Mouse (Mus musculus) ES-E14 (cell line): Measurements from ENCODE around the gene Notch2. TPM values are rescaled to one million over a fixed set of nuclear protein-coding genes. Genes with fewer than 3 reads are reported as not detected.

ENCODE experiments used
- DNase-seq: peaks from one replicate; pipeline ENCODE4 v3.0.0-alpha.2; 2013; ENCODE audit warnings: low read depth, low spot score
- H3K27ac ChIP-seq: 2 replicates; pipeline ENCODE4 v1.5.1; 2012; ENCODE audit warnings: low read depth, mild to moderate bottlenecking, low read length, moderate library complexity, mixed read lengths; ENCODE audit not compliant: poor library complexity, insufficient read depth, severe bottlenecking
- H3K36me3 ChIP-seq: 2 replicates; pipeline ENCODE4 v1.6.1; 2012; ENCODE audit warnings: mild to moderate bottlenecking, low read length, moderate library complexity, mixed read lengths; ENCODE audit not compliant: control insufficient read depth, poor library complexity, insufficient read depth, severe bottlenecking
- H3K4me1 ChIP-seq, 2 experiments: fragments of 150-350 bp in 1 of 2; sonication (generic) in 1 of 2; 2 replicates each; pipeline ENCODE4 v1.6.1; 2012; ENCODE audit warnings: low read length in 2 of 2, mild to moderate bottlenecking in 1 of 2, mixed read lengths in 1 of 2; ENCODE audit not compliant: control insufficient read depth in 2 of 2, insufficient read depth in 2 of 2, poor library complexity in 1 of 2
- H3K4me3 ChIP-seq, 2 experiments: fragments of 150-350 bp in 1 of 2; sonication (generic) in 1 of 2; 2 replicates each; pipeline ENCODE4 v1.5.1; 2012; ENCODE audit warnings: low read length in 2 of 2, low read depth in 1 of 2, mild to moderate bottlenecking in 1 of 2, mixed read lengths in 1 of 2; ENCODE audit not compliant: insufficient read depth in 1 of 2, poor library complexity in 1 of 2, severe bottlenecking in 1 of 2
- H3K9ac ChIP-seq: 2 replicates; pipeline ENCODE4 v1.6.1; 2012; ENCODE audit warnings: low read depth, mild to moderate bottlenecking, low read length, mixed read lengths; ENCODE audit not compliant: poor library complexity, insufficient read depth, severe bottlenecking
- H3K9me3 ChIP-seq: fragments of 150-350 bp; sonication (generic); 2 replicates; pipeline ENCODE4 v1.6.1; 2012; ENCODE audit warnings: low read depth, mild to moderate bottlenecking, low read length; ENCODE audit not compliant: control insufficient read depth, insufficient read depth
- CHD2 ChIP-seq: IDR thresholded peaks from 2 replicates; pipeline ENCODE4 v1.6.1; 2014; ENCODE audit warnings: mild to moderate bottlenecking, low read depth, low read length, inconsistent platforms
- HCFC1 ChIP-seq: IDR thresholded peaks from 2 replicates; pipeline ENCODE4 v1.6.1; 2012; ENCODE audit warnings: low read length, inconsistent platforms, borderline replicate concordance; ENCODE audit not compliant: insufficient read depth
- MAFK ChIP-seq: IDR thresholded peaks from 2 replicates; pipeline ENCODE4 v1.6.1; 2014; ENCODE audit warnings: mild to moderate bottlenecking, low read depth, low read length, inconsistent platforms; ENCODE audit not compliant: insufficient read depth
- ZC3H11A ChIP-seq: IDR thresholded peaks from 2 replicates; pipeline ENCODE4 v1.6.1; 2012; ENCODE audit warnings: low read depth, mild to moderate bottlenecking, inconsistent platforms, low read length, borderline replicate concordance
- ZNF384 ChIP-seq: IDR thresholded peaks from 2 replicates; pipeline ENCODE4 v1.6.1; 2012; ENCODE audit warnings: low read depth, low read length, inconsistent platforms
- in situ Hi-C, 2 experiments: fragments of 600-800 bp; cut with MboI; formaldehyde crosslinking; loops; one replicate each; pipeline ENCODE4 v1.15.1; 2025; ENCODE audit warnings: low sequenced_read_pairs in 2 of 2, inconsistent platforms in 1 of 2; ENCODE audit not compliant: unreplicated experiment in 2 of 2
- total RNA-seq: library from RNA; depleted of rRNA; stranded (reverse); fragments of 300-350 nt; gene quantifications from 2 replicates; pipeline ENCODE4 v1.2.3, GENCODE M21; 2012

Gene Notch2
- total RNA-seq, 1 experiment, result 41.5 TPM

- no peak overlapping the region for H3K27ac ChIP-seq
- no peaks in the 10 kb centered on the region for H3K36me3 ChIP-seq
- H3K9ac ChIP-seq, result no peak overlapping the region
- no peaks in the 10 kb centered on the region for H3K4me1 ChIP-seq
- TF ChIP-seq MAFK, result no peak
- no peak for TF ChIP-seq ZNF384
- no peak for TF ChIP-seq HCFC1
- no peak for TF ChIP-seq ZC3H11A
- TF ChIP-seq CHD2, result no peak
- in situ Hi-C loops, result loop anchor here in 1 of 2 experiments (10.0 kb wide), 1 partner anchor 136 kb away; no protein-coding TSS in a partner anchor
- no peak overlapping the region for H3K4me3 ChIP-seq
- H3K9me3 ChIP-seq, result no peaks in the 10 kb centered on the region
- no peak for DNase-seq
Measured at GRCm38 (mm10) chr3:98178340-98178739, 165.0 kb downstream of the Notch2 start.

DNA sequence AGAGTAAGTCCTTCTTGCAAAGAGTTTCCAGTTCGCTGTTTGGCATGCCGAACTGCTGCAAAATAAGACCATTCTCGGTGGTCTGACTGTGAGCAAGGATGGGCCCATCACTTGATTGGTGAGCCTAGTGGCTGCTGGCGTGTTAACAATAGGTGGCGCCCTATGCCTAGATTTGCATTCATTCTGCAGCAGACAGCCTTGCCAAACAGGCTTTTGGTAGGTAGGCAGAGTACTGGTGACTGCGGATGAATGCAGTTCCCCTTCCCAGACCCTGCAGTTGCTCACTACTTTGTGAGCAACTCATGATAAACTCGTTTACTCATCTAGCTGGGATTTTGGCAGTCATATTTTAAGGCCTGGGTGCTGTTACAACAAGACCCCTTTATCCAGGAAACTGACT, 167.5 kb downstream of the Notch2 start:
- in situ Hi-C loops, result no loop called here

DNA sequence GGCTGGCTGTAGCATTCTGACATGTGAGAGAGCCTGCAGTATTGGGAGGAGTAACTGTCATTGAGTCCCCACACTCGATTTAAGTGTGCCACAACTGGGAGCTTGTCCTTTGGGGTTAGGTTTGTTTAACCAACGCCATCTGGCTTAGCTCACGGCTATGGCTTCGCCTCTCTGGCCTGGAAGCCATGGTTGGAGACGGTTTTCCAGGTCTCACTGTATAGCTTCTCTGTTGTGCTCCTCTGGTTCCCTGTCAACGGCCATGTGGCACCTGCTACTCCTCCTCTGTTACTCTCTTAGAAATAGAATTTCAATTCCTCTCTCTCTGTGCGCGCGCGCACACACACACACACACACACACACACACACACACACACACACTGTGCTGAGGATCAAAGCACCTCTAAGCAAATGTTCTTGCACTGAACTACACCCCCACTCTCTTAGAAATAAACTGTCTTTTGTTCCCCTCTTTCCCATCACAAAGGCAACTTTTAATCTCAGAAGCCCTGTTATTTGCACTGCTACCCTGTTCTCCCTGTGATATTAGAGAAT, 171.9 kb downstream of the Notch2 start:
- Histone ChIP-seq H3K4me1 (no peaks in the 10 kb centered on the region), H3K36me3 (no peaks in the 10 kb centered on the region), H3K9me3 (no peaks in the 10 kb centered on the region), H3K4me3 (no peak overlapping the region), H3K9ac (no peak overlapping the region), H3K27ac (no peak overlapping the region)
- DNase-seq, result no peak
- no peak for TF ChIP-seq MAFK
- no peak for TF ChIP-seq HCFC1
- no peak for TF ChIP-seq ZNF384
- no peak for TF ChIP-seq CHD2
- TF ChIP-seq ZC3H11A, result no peak
- in situ Hi-C loops, result no loop called here

More for the DNA sequence above, 167.5 kb downstream of the Notch2 start:
- DNase-seq, result peak; percentile 40
- Histone ChIP-seq H3K9ac (no peak overlapping the region), H3K36me3 (no peaks in the 10 kb centered on the region), H3K27ac (no peak overlapping the region), H3K9me3 (no peaks in the 10 kb centered on the region), H3K4me3 (no peak overlapping the region), H3K4me1 (no peaks in the 10 kb centered on the region)
- TF ChIP-seq ZC3H11A (peak; percentile 88; the same call in 1 of the 2 replicates), HCFC1 (no peak)

DNA sequence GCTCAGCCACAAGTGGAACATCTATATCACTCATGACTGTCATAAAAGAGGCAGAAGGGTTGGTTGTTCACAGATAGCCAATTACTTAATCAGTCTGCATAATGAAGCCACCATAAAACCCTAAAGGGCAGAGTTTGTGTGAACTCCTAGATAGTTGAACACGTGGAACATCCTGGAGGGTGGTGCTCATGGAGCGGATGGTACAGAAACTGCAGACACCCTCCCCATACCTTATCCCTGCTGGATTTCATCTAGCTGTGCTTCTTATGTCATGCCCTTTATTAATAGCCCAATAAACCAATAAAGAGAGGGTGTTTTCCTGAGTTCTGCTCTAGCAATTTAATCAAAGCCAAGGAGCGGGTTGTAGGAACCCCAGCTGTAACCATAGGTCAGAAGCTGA, 174.4 kb downstream of the Notch2 start:
- TF ChIP-seq ZNF384, result no peak
- no peak for TF ChIP-seq CHD2
- no peak for TF ChIP-seq ZC3H11A
- no peak for TF ChIP-seq MAFK
- TF ChIP-seq HCFC1, result no peak
- no peak overlapping the region for H3K9ac ChIP-seq
- H3K4me3 ChIP-seq, result no peak overlapping the region
- DNase-seq, result no peak
- no peaks in the 10 kb centered on the region for H3K9me3 ChIP-seq
- H3K4me1 ChIP-seq, result no peaks in the 10 kb centered on the region
- no peaks in the 10 kb centered on the region for H3K36me3 ChIP-seq
- in situ Hi-C loops, result no loop called here
- H3K27ac ChIP-seq, result no peak overlapping the region

- Histone ChIP-seq H3K9ac (no peak overlapping the region), H3K4me3 (no peak overlapping the region), H3K36me3 (no peaks in the 10 kb centered on the region), H3K4me1 (peaks cover 0 to 6% of the 10 kb centered on the region in 2 experiments; a peak in 2 of 4 replicates), H3K9me3 (no peaks in the 10 kb centered on the region), H3K27ac (no peak overlapping the region)
- DNase-seq, result no peak
- TF ChIP-seq ZNF384 (no peak), ZC3H11A (no peak), MAFK (no peak), HCFC1 (no peak), CHD2 (no peak)
- in situ Hi-C loops, result no loop called here
Measured at GRCm38 (mm10) chr3:98197711-98198532, 184.6 kb downstream of the Notch2 start.
